Mouse (Mus musculus): ENCODE results near the gene Rbm34. TPM values are rescaled to one million over a fixed set of nuclear protein-coding genes. Genes with fewer than 3 reads are reported as not detected.

Rbm34 gene
- polyA plus RNA-seq (2014; fragmentation: Illumina TruSeq; extraction: RNeasy Lipid Tissue Mini Kit (QIAGEN cat#74804); ENCODE audit: low read depth, low replicate concordance) = 47.1 TPM

DNA sequence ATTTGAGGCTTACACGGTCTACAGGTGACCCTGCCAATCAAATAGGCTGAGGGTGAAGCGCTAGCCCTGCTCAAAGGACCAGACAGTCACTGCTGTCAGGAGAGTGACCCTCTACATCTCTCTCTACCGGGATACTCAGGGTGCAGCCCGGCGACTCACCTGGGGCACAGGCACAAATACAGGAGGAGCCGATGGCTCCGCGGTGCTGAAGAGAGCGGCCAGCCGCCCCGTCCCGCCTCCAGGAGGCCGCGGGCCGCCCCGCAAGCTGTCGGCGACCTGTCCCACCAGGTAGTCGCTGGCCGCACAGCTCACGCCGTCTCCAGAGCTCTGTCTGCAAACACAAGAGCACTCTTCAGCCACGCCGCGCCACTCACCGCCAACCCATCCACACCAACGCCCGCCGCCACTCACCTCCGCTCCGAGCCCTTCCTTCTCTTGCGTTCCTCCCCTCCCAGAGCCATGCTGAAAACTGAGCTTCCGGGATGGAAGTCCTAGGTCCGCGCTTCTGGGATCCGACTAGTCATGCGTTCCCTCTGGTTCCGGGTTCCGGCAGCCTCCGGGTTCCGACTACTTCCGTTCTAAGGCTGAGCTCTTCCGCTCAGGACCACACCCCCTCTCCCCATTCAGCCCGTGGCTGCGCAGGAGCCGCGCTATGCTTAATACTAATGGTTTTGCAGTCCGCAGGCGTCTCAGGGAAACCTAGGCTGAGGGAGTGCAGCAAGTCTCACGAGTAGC is at the start of gene Rbm34:
Rbm34 (minus strand) TSS at position 493 of the 735 bp plus-strand sequence.

DNA sequence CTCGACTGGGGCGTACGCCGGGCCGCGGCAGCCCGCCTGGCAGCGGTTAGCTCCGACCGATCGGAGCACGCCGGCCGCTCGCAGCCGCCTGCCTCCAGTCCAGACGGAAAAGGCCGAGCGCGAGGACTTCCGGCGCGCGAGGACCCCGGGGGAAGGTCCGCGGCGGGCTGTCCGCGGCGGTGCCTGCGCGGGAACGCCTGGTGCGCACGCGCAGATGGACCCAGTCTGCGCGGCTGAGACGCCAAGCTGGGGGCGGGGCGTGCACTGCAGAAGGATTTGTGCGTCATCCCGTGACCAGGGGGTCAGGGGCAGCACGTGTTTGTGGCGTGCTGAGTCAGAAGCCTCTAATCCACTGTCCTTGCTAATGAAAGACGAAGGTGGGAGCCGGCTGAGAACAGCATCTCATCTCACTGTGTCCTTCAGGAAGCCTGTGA is 25.1 kb downstream of the Rbm34 start, which contains the start of gene Tomm20:
Tomm20 (minus strand) TSS at position 115 of the 434 bp plus-strand sequence.

Other genes starting within 250 kb of the Rbm34 start
- 126 TPM for gene Tomm20, start 25.2 kb downstream of the Rbm34 start, polyA plus RNA-seq (2014; fragmentation: Illumina TruSeq; extraction: RNeasy Lipid Tissue Mini Kit (QIAGEN cat#74804); ENCODE audit: low read depth, low replicate concordance)
- 30.2 TPM for gene Pard3, start 92.8 kb upstream of the Rbm34 start, polyA plus RNA-seq (2014; fragmentation: Illumina TruSeq; extraction: RNeasy Lipid Tissue Mini Kit (QIAGEN cat#74804); ENCODE audit: low read depth, low replicate concordance)